Mouse (Mus musculus) macrophage (primary cell): ENCODE results near the gene Plekhg1. TPM values are rescaled to one million over a fixed set of nuclear protein-coding genes. Genes with fewer than 3 reads are reported as not detected.
A peak's percentile ranks its signal among the peaks of the same experiment; 100 is the strongest.

Experiments
- H3K27ac ChIP-seq: fragments of 350-480 bp; formaldehyde crosslinking; 2 replicates; pipeline ENCODE4 v1.9.0; 2021
- H3K36me3 ChIP-seq: fragments of 350-480 bp; formaldehyde crosslinking; 2 replicates; pipeline ENCODE4 v1.9.0; 2021; ENCODE audit errors: inconsistent target
- H3K4me3 ChIP-seq: fragments of 350-480 bp; formaldehyde crosslinking; 2 replicates; pipeline ENCODE4 v1.9.0; 2021; ENCODE audit errors: inconsistent target
- H3K79me2 ChIP-seq: fragments of 350-480 bp; formaldehyde crosslinking; 2 replicates; pipeline ENCODE4 v1.9.0; 2021; ENCODE audit errors: inconsistent target
- WGBS: methylation state at CpG from one replicate; pipeline ENCODE4 v1.1.7; 2026; ENCODE audit warnings: inconsistent platforms; ENCODE audit not compliant: missing documents; 5-methylcytosine and 5-hydroxymethylcytosine counted together
- polyA plus RNA-seq: library from polyadenylated mRNA; stranded (reverse); fragments of 250-400 nt; gene quantifications from 3 replicates; pipeline ENCODE4 v1.2.4, GENCODE M21; 2018; ENCODE audit warnings: inconsistent platforms

Gene Plekhg1
- polyA plus RNA-seq, 1 experiment from 2014 or later, result 1.1 TPM

- Histone ChIP-seq H3K27ac (no peak overlapping the region), H3K79me2 (no peaks in the 10 kb centered on the region), H3K4me3 (no peak overlapping the region), H3K36me3 (no peaks in the 10 kb centered on the region)
- WGBS, result 70% methylated on average over 5 of the region's 5 CpGs
These were observed 89.3 kb downstream of the Plekhg1 start for GRCm38 (mm10) chr10:3829472-3829871.

- Histone ChIP-seq H3K79me2 (no peaks in the 10 kb centered on the region), H3K4me3 (no peak overlapping the region), H3K36me3 (no peaks in the 10 kb centered on the region), H3K27ac (no peak overlapping the region)
- WGBS, result 92% methylated on average over 1 of the region's 1 CpGs
These were observed 90.5 kb downstream of the Plekhg1 start for GRCm38 (mm10) chr10:3830618-3831017.

- Histone ChIP-seq H3K27ac (0 out of 2 replicates have a peak overlapping the region, but pooled peaks have one; percentile 5), H3K79me2 (no peaks in the 10 kb centered on the region), H3K36me3 (no peaks in the 10 kb centered on the region), H3K4me3 (peak overlapping the region; percentile 4; the same call in 1 of the 2 replicates)
- WGBS, result 76% methylated on average over 11 of the region's 11 CpGs
These were observed 91.6 kb downstream of the Plekhg1 start for GRCm38 (mm10) chr10:3831597-3832351.

GRCm38 (mm10) chr10:3834060-3834459, 93.9 kb downstream of the Plekhg1 start:
- WGBS, result 93% methylated on average over 1 of the region's 1 CpGs
- Histone ChIP-seq H3K27ac (no peak overlapping the region), H3K79me2 (no peaks in the 10 kb centered on the region), H3K4me3 (no peak overlapping the region), H3K36me3 (no peaks in the 10 kb centered on the region)

- H3K79me2 ChIP-seq, result no peaks in the 10 kb centered on the region
- no peak overlapping the region for H3K27ac ChIP-seq
- no peak overlapping the region for H3K4me3 ChIP-seq
- H3K36me3 ChIP-seq, result no peaks in the 10 kb centered on the region
- 97% methylated on average over 7 of the region's 7 CpGs for WGBS
These were observed 94.5 kb downstream of the Plekhg1 start for GRCm38 (mm10) chr10:3834678-3835077.

- no peak overlapping the region for H3K27ac ChIP-seq
- WGBS, result 95% methylated on average over 10 of the region's 10 CpGs
- H3K79me2 ChIP-seq, result no peaks in the 10 kb centered on the region
- H3K36me3 ChIP-seq, result no peaks in the 10 kb centered on the region
- no peak overlapping the region for H3K4me3 ChIP-seq
These were observed 95.5 kb downstream of the Plekhg1 start for GRCm38 (mm10) chr10:3835616-3836015.

GRCm38 (mm10) chr10:3839748-3840432, 99.7 kb downstream of the Plekhg1 start:
- Histone ChIP-seq H3K27ac (peak overlapping the region; percentile 17; the same call in 1 of the 2 replicates), H3K36me3 (no peaks in the 10 kb centered on the region), H3K4me3 (no peak overlapping the region), H3K79me2 (no peaks in the 10 kb centered on the region)
- 57% methylated on average over 6 of the region's 6 CpGs for WGBS

- H3K4me3 ChIP-seq, result no peak overlapping the region
- 94% methylated on average over 5 of the region's 5 CpGs for WGBS
- H3K36me3 ChIP-seq, result no peaks in the 10 kb centered on the region
- H3K79me2 ChIP-seq, result no peaks in the 10 kb centered on the region
- H3K27ac ChIP-seq, result no peak overlapping the region
These were observed 104.3 kb downstream of the Plekhg1 start for GRCm38 (mm10) chr10:3844430-3844829.

- Histone ChIP-seq H3K4me3 (no peak overlapping the region), H3K79me2 (no peaks in the 10 kb centered on the region), H3K27ac (no peak overlapping the region), H3K36me3 (no peaks in the 10 kb centered on the region)
- 87% methylated on average over 2 of the region's 2 CpGs for WGBS
These were observed 106.9 kb downstream of the Plekhg1 start for GRCm38 (mm10) chr10:3847021-3847420.

- H3K27ac ChIP-seq, result no peak overlapping the region
- WGBS, result 100% methylated on average over 2 of the region's 2 CpGs
- no peaks in the 10 kb centered on the region for H3K36me3 ChIP-seq
- H3K4me3 ChIP-seq, result no peak overlapping the region
- H3K79me2 ChIP-seq, result no peaks in the 10 kb centered on the region
These were observed 111.3 kb downstream of the Plekhg1 start for GRCm38 (mm10) chr10:3851461-3851860.

- H3K4me3 ChIP-seq, result no peak overlapping the region
- no peak overlapping the region for H3K27ac ChIP-seq
- whole genome bisulfite sequencing, result 97% methylated on average over 3 of the region's 3 CpGs
- no peaks in the 10 kb centered on the region for H3K36me3 ChIP-seq
- no peaks in the 10 kb centered on the region for H3K79me2 ChIP-seq
These were observed 112.6 kb downstream of the Plekhg1 start for GRCm38 (mm10) chr10:3852733-3853132.

GRCm38 (mm10) chr10:3857912-3858311, 117.7 kb downstream of the Plekhg1 start:
- H3K79me2 ChIP-seq, result no peaks in the 10 kb centered on the region
- H3K4me3 ChIP-seq, result no peak overlapping the region
- no peak overlapping the region for H3K27ac ChIP-seq
- 68% methylated on average over 4 of the region's 5 CpGs for whole genome bisulfite sequencing
- no peaks in the 10 kb centered on the region for H3K36me3 ChIP-seq

- H3K79me2 ChIP-seq, result no peaks in the 10 kb centered on the region
- H3K27ac ChIP-seq, result no peak overlapping the region
- no peak overlapping the region for H3K4me3 ChIP-seq
- no peaks in the 10 kb centered on the region for H3K36me3 ChIP-seq
- WGBS, result 100% methylated on average over 4 of the region's 4 CpGs
These were observed 118.3 kb downstream of the Plekhg1 start for GRCm38 (mm10) chr10:3858437-3858836.

GRCm38 (mm10) chr10:3858961-3859714, 119.0 kb downstream of the Plekhg1 start:
- Histone ChIP-seq H3K79me2 (no peaks in the 10 kb centered on the region), H3K36me3 (no peaks in the 10 kb centered on the region), H3K27ac (no peak overlapping the region), H3K4me3 (no peak overlapping the region)
- 73% methylated on average over 11 of the region's 11 CpGs for WGBS
